Mouse (Mus musculus): ENCODE measurements around the gene Ccl4. TPM values are rescaled to one million over a fixed set of nuclear protein-coding genes. Genes with fewer than 3 reads are reported as not detected.

Gene Ccl4
- polyA plus RNA-seq, 1 experiment = not detected

DNA sequence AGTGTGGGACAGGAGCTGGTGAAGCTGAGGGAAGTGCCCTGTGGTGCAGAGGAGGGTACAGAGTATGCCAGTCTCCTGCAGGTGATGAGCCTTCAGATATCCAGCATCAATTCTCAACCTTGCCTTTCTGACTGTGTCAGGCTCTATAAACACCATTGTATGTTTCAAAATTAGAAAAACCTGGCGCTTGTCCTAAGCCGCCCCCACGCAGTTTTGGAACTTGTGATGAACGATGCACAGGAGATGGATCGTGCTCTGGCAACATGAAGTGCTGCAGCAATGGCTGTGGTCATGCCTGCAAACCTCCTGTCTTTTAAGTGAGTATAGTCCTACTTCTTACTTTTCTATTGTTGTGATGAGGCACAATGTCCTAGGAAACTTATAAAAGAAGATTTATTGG is 47.3 kb downstream of the Ccl4 start:
- 88% methylated on average over 5 of the region's 5 CpGs for WGBS
- TF ChIP-seq CTCF (IDR thresholded peaks at IDR 0.05; ENCODE audit: insufficient read depth, low read depth, low read length) (no peak), POLR2A (IDR thresholded peaks at IDR 0.05; ENCODE audit: insufficient read depth, low read depth, low read length) (no peak)
- Histone ChIP-seq H3K27ac (ENCODE audit: insufficient read depth, low read depth, low read length) (no peak overlapping the region), H3K4me1 (ENCODE audit: control insufficient read depth, insufficient read depth, low read length) (no peaks in the 10 kb centered on the region), H3K4me3 (ENCODE audit: insufficient read depth, low read depth, low read length) (no peak overlapping the region)

- no peak for TF ChIP-seq CTCF (IDR thresholded peaks at IDR 0.05; ENCODE audit: insufficient read depth, low read depth, low read length)
- no peak for TF ChIP-seq POLR2A (IDR thresholded peaks at IDR 0.05; ENCODE audit: insufficient read depth, low read depth, low read length)
- H3K4me3 ChIP-seq (ENCODE audit: insufficient read depth, low read depth, low read length) = no peak overlapping the region
- 59% methylated on average over 1 of the region's 1 CpGs for WGBS
- no peak overlapping the region for H3K27ac ChIP-seq (ENCODE audit: insufficient read depth, low read depth, low read length)
- no peaks in the 10 kb centered on the region for H3K4me1 ChIP-seq (ENCODE audit: control insufficient read depth, insufficient read depth, low read length)
Measured at GRCm38 (mm10) chr11:83712671-83713070, 50.3 kb downstream of the Ccl4 start.

- 76% methylated on average over 2 of the region's 2 CpGs for WGBS
Measured at GRCm38 (mm10) chr11:83713925-83714324, 51.5 kb downstream of the Ccl4 start.

More at GRCm38 (mm10) chr11:83713925-83714324, 51.5 kb downstream of the Ccl4 start:
- Histone ChIP-seq H3K4me3 (ENCODE audit: insufficient read depth, low read depth, low read length) (no peak overlapping the region), H3K27ac (ENCODE audit: insufficient read depth, low read depth, low read length) (no peak overlapping the region), H3K4me1 (ENCODE audit: control insufficient read depth, insufficient read depth, low read length) (no peaks in the 10 kb centered on the region)
- no peak for TF ChIP-seq CTCF (IDR thresholded peaks at IDR 0.05; ENCODE audit: insufficient read depth, low read depth, low read length)
- TF ChIP-seq POLR2A (IDR thresholded peaks at IDR 0.05; ENCODE audit: insufficient read depth, low read depth, low read length) = no peak

Other genes with a start within 250 kb of the Ccl4 start
- gene Gas2l2, start 233.1 kb upstream of the Ccl4 start, polyA plus RNA-seq (2012; ENCODE audit: insufficient read depth, insufficient read length, low replicate concordance, missing spikeins) = not detected in 2 replicates
- gene 1700020L24Rik, start 224.9 kb upstream of the Ccl4 start, polyA plus RNA-seq (2012; ENCODE audit: insufficient read depth, insufficient read length, low replicate concordance, missing spikeins) = not detected in 2 replicates
- gene Mmp28, start 199.5 kb upstream of the Ccl4 start, polyA plus RNA-seq (2012; ENCODE audit: insufficient read depth, insufficient read length, low replicate concordance, missing spikeins) = not detected in 2 replicates
- gene Taf15, start 189.5 kb upstream of the Ccl4 start, polyA plus RNA-seq (2012; ENCODE audit: insufficient read depth, insufficient read length, low replicate concordance, missing spikeins) = not detected in 2 replicates
- gene Heatr9, start 140.4 kb upstream of the Ccl4 start, polyA plus RNA-seq (2012; ENCODE audit: insufficient read depth, insufficient read length, low replicate concordance, missing spikeins) = not detected in 2 replicates
- gene Ccl5, start 132.1 kb upstream of the Ccl4 start, polyA plus RNA-seq (2012; ENCODE audit: insufficient read depth, insufficient read length, low replicate concordance, missing spikeins) = not detected in 2 replicates
- gene Ccl9, start 83.9 kb upstream of the Ccl4 start, polyA plus RNA-seq (2012; ENCODE audit: insufficient read depth, insufficient read length, low replicate concordance, missing spikeins) = not detected in 2 replicates
- not detected in 2 replicates for gene Ccl6, start 69.5 kb upstream of the Ccl4 start, polyA plus RNA-seq (2012; ENCODE audit: insufficient read depth, insufficient read length, low replicate concordance, missing spikeins)
- gene Rpl9-ps1, start 17.0 kb upstream of the Ccl4 start, polyA plus RNA-seq (2012; ENCODE audit: insufficient read depth, insufficient read length, low replicate concordance, missing spikeins) = not detected in 2 replicates
- not detected in 2 replicates for gene Ccl3, start 13.2 kb upstream of the Ccl4 start, polyA plus RNA-seq (2012; ENCODE audit: insufficient read depth, insufficient read length, low replicate concordance, missing spikeins)
- not detected in 2 replicates for gene Wfdc17, start 41.4 kb downstream of the Ccl4 start, polyA plus RNA-seq (2012; ENCODE audit: insufficient read depth, insufficient read length, low replicate concordance, missing spikeins)
- not detected in 2 replicates for gene Wfdc18, start 46.4 kb downstream of the Ccl4 start, polyA plus RNA-seq (2012; ENCODE audit: insufficient read depth, insufficient read length, low replicate concordance, missing spikeins)
- not detected in 2 replicates for gene Wfdc21, start 84.4 kb downstream of the Ccl4 start, polyA plus RNA-seq (2012; ENCODE audit: insufficient read depth, insufficient read length, low replicate concordance, missing spikeins)
- not detected in 2 replicates for gene Heatr6, start 91.1 kb downstream of the Ccl4 start, polyA plus RNA-seq (2012; ENCODE audit: insufficient read depth, insufficient read length, low replicate concordance, missing spikeins)
- not detected in 2 replicates for gene Hnf1b, start 187.5 kb downstream of the Ccl4 start, polyA plus RNA-seq (2012; ENCODE audit: insufficient read depth, insufficient read length, low replicate concordance, missing spikeins)